Mouse (Mus musculus): ENCODE measurements at regions not wholly inside any gene's neighbourhood (a gene's known extent, or its start where the extent isn't known, plus 50 kb on each side); places are given as distances from the start of the nearest gene placed in this dataset.

- Histone ChIP-seq H3K4me3 (ENCODE audit: low read depth, low read length) (no peak overlapping the region), H3K4me2 (ENCODE audit: low read depth) (no peak overlapping the region), H3K9me3 (ENCODE audit: control insufficient read depth, low read length) (no peaks in the 10 kb centered on the region), H3K27ac (ENCODE audit: low read depth, low read length) (no peak overlapping the region), H3K9ac (ENCODE audit: low read length) (no peak overlapping the region), H3K36me3 (ENCODE audit: control insufficient read depth, insufficient read depth, low read length) (no peaks in the 10 kb centered on the region), H3K4me1 (ENCODE audit: control insufficient read depth, insufficient read depth, low read length) (peaks cover 6% of the 10 kb centered on the region; the same call in 1 of the 2 replicates), H3K27me3 (ENCODE audit: control insufficient read depth, insufficient read depth, low read length) (no peaks in the 10 kb centered on the region)
- WGBS: 83% methylated on average over 2 of the region's 2 CpGs
- no peak for ATAC-seq (ENCODE audit: insufficient read depth, low FRiP score, low TSS enrichment)
- no peak for DNase-seq (ENCODE audit: low spot score)
Measured at GRCm38 (mm10) chr7:98768460-98768859, 65.6 kb downstream of the Thap12 start.

GRCm38 (mm10) chr7:98769111-98769734, 65.7 kb upstream of the Wnt11 start:
- Histone ChIP-seq H3K4me2 (ENCODE audit: low read depth) (no peak overlapping the region), H3K9me3 (ENCODE audit: control insufficient read depth, low read length) (no peaks in the 10 kb centered on the region), H3K36me3 (ENCODE audit: control insufficient read depth, insufficient read depth, low read length) (no peaks in the 10 kb centered on the region), H3K4me1 (ENCODE audit: control insufficient read depth, insufficient read depth, low read length) (peaks cover 6% of the 10 kb centered on the region; the same call in 1 of the 2 replicates), H3K27ac (ENCODE audit: low read depth, low read length) (no peak overlapping the region), H3K9ac (ENCODE audit: low read length) (no peak overlapping the region), H3K4me3 (ENCODE audit: low read depth, low read length) (no peak overlapping the region), H3K27me3 (ENCODE audit: control insufficient read depth, insufficient read depth, low read length) (no peaks in the 10 kb centered on the region)
- DNase-seq (ENCODE audit: low spot score) (no peak), ATAC-seq (ENCODE audit: insufficient read depth, low FRiP score, low TSS enrichment) (no peak)
- 83% methylated on average over 1 of the region's 1 CpGs for WGBS

GRCm38 (mm10) chr7:98770257-98770890, 64.5 kb upstream of the Wnt11 start:
- Histone ChIP-seq H3K4me2 (ENCODE audit: low read depth) (no peak overlapping the region), H3K4me1 (ENCODE audit: control insufficient read depth, insufficient read depth, low read length) (peaks cover 6% of the 10 kb centered on the region; the same call in 1 of the 2 replicates), H3K9ac (ENCODE audit: low read length) (no peak overlapping the region), H3K9me3 (ENCODE audit: control insufficient read depth, low read length) (no peaks in the 10 kb centered on the region), H3K27ac (ENCODE audit: low read depth, low read length) (no peak overlapping the region), H3K36me3 (ENCODE audit: control insufficient read depth, insufficient read depth, low read length) (no peaks in the 10 kb centered on the region), H3K27me3 (ENCODE audit: control insufficient read depth, insufficient read depth, low read length) (no peaks in the 10 kb centered on the region), H3K4me3 (ENCODE audit: low read depth, low read length) (no peak overlapping the region)
- 9% methylated on average over 8 of the region's 8 CpGs for WGBS
- no peak for ATAC-seq (ENCODE audit: insufficient read depth, low FRiP score, low TSS enrichment)
- no peak for DNase-seq (ENCODE audit: low spot score)

GRCm38 (mm10) chr7:98771134-98771775, 63.7 kb upstream of the Wnt11 start:
- WGBS: 55% methylated on average over 7 of the region's 7 CpGs
- Histone ChIP-seq H3K4me1 (ENCODE audit: control insufficient read depth, insufficient read depth, low read length) (peaks cover 6% of the 10 kb centered on the region; the same call in 1 of the 2 replicates), H3K4me2 (ENCODE audit: low read depth) (no peak overlapping the region), H3K36me3 (ENCODE audit: control insufficient read depth, insufficient read depth, low read length) (no peaks in the 10 kb centered on the region), H3K9me3 (ENCODE audit: control insufficient read depth, low read length) (no peaks in the 10 kb centered on the region), H3K27ac (ENCODE audit: low read depth, low read length) (no peak overlapping the region), H3K27me3 (ENCODE audit: control insufficient read depth, insufficient read depth, low read length) (no peaks in the 10 kb centered on the region), H3K9ac (ENCODE audit: low read length) (no peak overlapping the region), H3K4me3 (ENCODE audit: low read depth, low read length) (no peak overlapping the region)
- ATAC-seq (ENCODE audit: insufficient read depth, low FRiP score, low TSS enrichment) (no peak), DNase-seq (ENCODE audit: low spot score) (peak; percentile 11)

GRCm38 (mm10) chr7:98774597-98774996, 60.3 kb upstream of the Wnt11 start:
- ATAC-seq (ENCODE audit: insufficient read depth, low FRiP score, low TSS enrichment) (no peak), DNase-seq (ENCODE audit: low spot score) (no peak)
- Histone ChIP-seq H3K4me3 (ENCODE audit: low read depth, low read length) (no peak overlapping the region), H3K9ac (ENCODE audit: low read length) (no peak overlapping the region), H3K36me3 (ENCODE audit: control insufficient read depth, insufficient read depth, low read length) (no peaks in the 10 kb centered on the region), H3K4me1 (ENCODE audit: control insufficient read depth, insufficient read depth, low read length) (peaks cover 3% of the 10 kb centered on the region; the same call in 1 of the 2 replicates), H3K27me3 (ENCODE audit: control insufficient read depth, insufficient read depth, low read length) (no peaks in the 10 kb centered on the region), H3K4me2 (ENCODE audit: low read depth) (no peak overlapping the region), H3K27ac (ENCODE audit: low read depth, low read length) (no peak overlapping the region), H3K9me3 (ENCODE audit: control insufficient read depth, low read length) (no peaks in the 10 kb centered on the region)
- WGBS: 54% methylated on average over 4 of the region's 4 CpGs

- no peaks in the 10 kb centered on the region for H3K36me3 ChIP-seq (ENCODE audit: control insufficient read depth, insufficient read depth, low read length)
- no peaks in the 10 kb centered on the region for H3K27me3 ChIP-seq (ENCODE audit: control insufficient read depth, insufficient read depth, low read length)
- H3K9me3 ChIP-seq (ENCODE audit: control insufficient read depth, low read length): no peaks in the 10 kb centered on the region
- H3K9ac ChIP-seq (ENCODE audit: low read length): no peak overlapping the region
- peaks cover 3% of the 10 kb centered on the region; the same call in 1 of the 2 replicates for H3K4me1 ChIP-seq (ENCODE audit: control insufficient read depth, insufficient read depth, low read length)
- 78% methylated on average over 8 of the region's 8 CpGs for WGBS
- no peak overlapping the region for H3K4me3 ChIP-seq (ENCODE audit: low read depth, low read length)
- no peak overlapping the region for H3K4me2 ChIP-seq (ENCODE audit: low read depth)
- ATAC-seq (ENCODE audit: insufficient read depth, low FRiP score, low TSS enrichment): no peak
- H3K27ac ChIP-seq (ENCODE audit: low read depth, low read length): no peak overlapping the region
- DNase-seq (ENCODE audit: low spot score): no peak
Measured at GRCm38 (mm10) chr7:98775031-98775430, 59.9 kb upstream of the Wnt11 start.

- 52% methylated on average over 3 of the region's 3 CpGs for WGBS
- Histone ChIP-seq H3K27ac (ENCODE audit: low read depth, low read length) (no peak overlapping the region), H3K9ac (ENCODE audit: low read length) (no peak overlapping the region), H3K9me3 (ENCODE audit: control insufficient read depth, low read length) (no peaks in the 10 kb centered on the region), H3K4me2 (ENCODE audit: low read depth) (no peak overlapping the region), H3K36me3 (ENCODE audit: control insufficient read depth, insufficient read depth, low read length) (no peaks in the 10 kb centered on the region), H3K27me3 (ENCODE audit: control insufficient read depth, insufficient read depth, low read length) (no peaks in the 10 kb centered on the region), H3K4me3 (ENCODE audit: low read depth, low read length) (no peak overlapping the region), H3K4me1 (ENCODE audit: control insufficient read depth, insufficient read depth, low read length) (no peaks in the 10 kb centered on the region)
- peak; percentile 9 for DNase-seq (ENCODE audit: low spot score)
- no peak for ATAC-seq (ENCODE audit: insufficient read depth, low FRiP score, low TSS enrichment)
Measured at GRCm38 (mm10) chr7:98777304-98777849, 57.5 kb upstream of the Wnt11 start.

GRCm38 (mm10) chr7:98778929-98779328, 56.0 kb upstream of the Wnt11 start:
- H3K4me1 ChIP-seq (ENCODE audit: control insufficient read depth, insufficient read depth, low read length): no peaks in the 10 kb centered on the region
- no peaks in the 10 kb centered on the region for H3K9me3 ChIP-seq (ENCODE audit: control insufficient read depth, low read length)
- no peak overlapping the region for H3K4me3 ChIP-seq (ENCODE audit: low read depth, low read length)
- no peaks in the 10 kb centered on the region for H3K36me3 ChIP-seq (ENCODE audit: control insufficient read depth, insufficient read depth, low read length)
- 17% methylated on average over 5 of the region's 5 CpGs for WGBS
- no peaks in the 10 kb centered on the region for H3K27me3 ChIP-seq (ENCODE audit: control insufficient read depth, insufficient read depth, low read length)
- no peak overlapping the region for H3K27ac ChIP-seq (ENCODE audit: low read depth, low read length)
- H3K4me2 ChIP-seq (ENCODE audit: low read depth): no peak overlapping the region
- no peak overlapping the region for H3K9ac ChIP-seq (ENCODE audit: low read length)
- DNase-seq (ENCODE audit: low spot score): peak; percentile 76
- no peak for ATAC-seq (ENCODE audit: insufficient read depth, low FRiP score, low TSS enrichment)
